Mouse (Mus musculus) cerebellum, adult 9-10 months (tissue): ENCODE results near the gene Ganc.

Experiments
- DNase-seq: peaks from one replicate; pipeline ENCODE4 v3.0.0; 2022

Gene Ganc

DNA sequence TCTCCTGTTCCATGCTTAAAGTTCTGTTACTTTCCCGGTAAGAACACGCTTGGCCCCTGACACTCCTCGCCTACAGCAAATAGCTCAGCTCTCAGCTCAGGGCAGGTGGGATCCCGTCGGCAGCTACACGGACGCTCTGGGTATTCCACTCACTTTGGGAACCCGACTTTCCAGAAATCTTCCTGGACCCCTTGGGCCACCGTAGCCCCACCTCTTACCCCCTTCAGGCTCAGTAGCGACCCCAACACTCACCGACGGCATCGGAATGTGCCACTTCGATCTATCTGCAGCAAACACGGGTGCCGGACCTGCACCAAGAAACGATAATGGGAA, at the start of gene Ganc:
Gene Ganc, plus strand, starts transcription at position 244 of the 333 bp plus-strand sequence.
- DNase-seq = no peak

DNA sequence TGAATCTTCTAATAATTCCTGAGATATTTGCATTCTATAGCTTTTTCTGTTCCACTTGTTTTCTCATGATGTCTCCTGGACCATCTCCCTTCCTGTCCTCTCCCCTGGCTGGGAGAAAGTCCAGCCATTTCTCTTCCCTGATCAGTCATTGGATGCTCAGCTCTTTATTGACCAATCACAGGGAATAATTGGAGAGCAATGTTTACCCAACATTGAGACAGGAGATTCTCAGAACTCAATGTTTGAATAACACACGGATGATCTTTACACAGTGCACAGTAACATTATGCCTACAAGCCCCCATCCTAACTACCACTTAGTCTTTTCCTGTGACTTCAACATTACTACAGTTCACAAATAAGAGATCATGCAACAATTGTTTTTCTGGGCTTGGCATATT, 43.3 kb upstream of the Ganc start:
- DNase-seq = no peak

DNA sequence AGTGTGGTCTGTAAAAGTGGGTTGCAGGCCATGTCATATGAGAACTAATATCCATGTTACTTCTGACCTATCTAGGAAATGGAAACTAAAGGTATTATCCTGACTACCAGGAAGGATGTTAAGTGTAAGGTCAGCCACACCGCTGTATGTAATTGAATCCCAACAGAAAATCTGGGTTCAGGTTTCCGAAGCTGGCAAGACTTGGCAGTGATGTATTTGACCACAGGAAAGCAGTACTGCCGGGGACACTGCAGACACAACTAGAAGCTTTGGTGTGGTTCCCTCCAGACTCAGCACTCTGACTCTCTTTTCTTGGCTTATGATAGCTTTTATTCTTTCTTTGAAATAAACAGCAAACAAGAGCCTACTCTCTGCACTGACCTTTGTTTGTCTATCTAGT, 37.2 kb upstream of the Ganc start:
- DNase-seq = no peak

DNA sequence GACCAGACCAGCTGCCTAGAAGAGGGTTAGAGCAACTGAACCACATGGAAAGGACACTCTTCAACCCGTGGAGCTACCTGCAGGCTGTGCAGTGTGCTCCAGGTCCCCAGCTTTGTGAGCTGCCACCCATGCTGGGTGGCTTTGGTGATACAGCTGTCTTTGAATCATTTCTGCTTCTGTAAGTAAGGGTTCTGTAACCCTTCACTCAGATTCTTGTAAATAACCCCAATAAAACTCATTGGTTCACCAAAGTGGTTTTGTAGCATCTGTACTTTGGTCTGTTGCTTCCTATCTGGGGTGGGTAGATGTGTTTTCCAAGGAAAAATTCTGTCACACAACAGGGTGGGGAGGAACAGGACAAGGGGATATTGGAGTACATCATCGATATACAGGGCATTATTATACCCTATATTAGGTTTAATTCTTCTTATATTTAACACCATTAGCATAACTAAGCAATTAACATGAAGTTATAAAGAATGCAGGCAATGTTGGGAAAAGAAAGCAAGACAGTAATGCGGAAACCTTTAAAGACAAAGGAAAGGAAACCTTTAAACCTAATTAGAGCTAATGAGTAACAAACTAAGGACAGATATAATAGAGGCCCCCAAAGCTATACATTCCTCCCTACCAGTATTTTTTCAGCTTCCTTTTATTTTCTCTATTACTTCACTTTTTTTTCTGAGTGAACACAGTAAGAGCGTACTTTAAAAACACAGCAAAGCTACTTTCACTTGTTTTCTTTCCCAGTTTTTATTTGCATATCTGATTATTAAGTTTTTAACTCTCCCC, 36.1 kb upstream of the Ganc start:
- DNase-seq = no peak

DNA sequence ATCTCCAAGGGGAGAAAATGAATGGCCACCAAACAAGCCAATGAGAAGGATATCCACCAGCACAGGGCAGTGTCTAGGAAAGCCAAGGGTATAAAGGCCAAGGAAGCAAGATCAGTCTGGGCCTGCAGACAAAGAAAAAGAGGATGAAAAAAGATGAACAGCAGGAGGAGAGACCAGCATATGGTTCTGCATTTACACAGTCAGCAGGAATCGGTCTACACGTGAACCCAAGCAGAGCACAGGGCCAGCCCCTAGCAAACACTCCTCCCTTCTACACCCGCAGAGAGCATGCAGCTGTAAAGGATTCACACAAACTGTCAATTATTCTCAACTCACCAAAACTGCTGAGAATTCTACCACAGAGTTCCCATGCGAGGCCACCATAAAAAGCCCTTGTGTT, 29.8 kb upstream of the Ganc start:
- peak; percentile 48 for DNase-seq

DNA sequence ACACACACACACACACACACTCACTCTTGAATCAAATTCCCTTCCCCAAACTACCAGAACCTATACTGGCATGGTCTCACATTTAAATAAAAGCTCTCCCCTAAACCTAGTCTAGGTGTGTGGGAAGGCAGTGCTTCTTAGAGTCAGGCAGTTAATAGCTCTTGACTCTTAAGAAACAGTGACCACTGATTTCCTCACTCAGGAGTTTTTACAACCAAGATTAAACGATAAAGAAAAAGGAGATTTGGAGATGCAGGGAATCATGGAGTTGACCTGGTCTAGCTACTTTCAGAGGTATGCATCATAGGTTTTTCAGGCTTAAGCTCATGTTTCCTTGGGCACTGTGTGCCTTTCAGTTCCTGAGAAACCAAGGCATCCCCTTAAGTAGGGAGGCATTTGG, 17.4 kb upstream of the Ganc start:
- no peak for DNase-seq

DNA sequence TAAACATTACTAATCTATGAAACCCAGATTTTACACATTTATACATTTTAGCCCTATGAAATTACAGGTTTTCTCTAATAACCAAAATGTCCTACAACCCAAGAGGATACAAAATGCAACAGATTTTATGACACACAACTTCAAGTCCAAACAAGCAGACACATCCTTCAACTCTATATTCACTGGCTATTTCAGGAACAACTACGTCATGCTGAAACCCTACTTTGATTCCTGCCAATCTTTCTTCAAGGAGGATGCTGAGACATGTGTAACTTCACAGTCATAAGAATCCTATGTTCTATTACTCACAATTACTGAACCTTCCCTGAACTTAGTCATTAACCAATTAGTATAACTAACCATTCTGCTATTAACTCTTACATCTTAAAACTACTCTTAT, 16.4 kb upstream of the Ganc start:
- no peak for DNase-seq

DNA sequence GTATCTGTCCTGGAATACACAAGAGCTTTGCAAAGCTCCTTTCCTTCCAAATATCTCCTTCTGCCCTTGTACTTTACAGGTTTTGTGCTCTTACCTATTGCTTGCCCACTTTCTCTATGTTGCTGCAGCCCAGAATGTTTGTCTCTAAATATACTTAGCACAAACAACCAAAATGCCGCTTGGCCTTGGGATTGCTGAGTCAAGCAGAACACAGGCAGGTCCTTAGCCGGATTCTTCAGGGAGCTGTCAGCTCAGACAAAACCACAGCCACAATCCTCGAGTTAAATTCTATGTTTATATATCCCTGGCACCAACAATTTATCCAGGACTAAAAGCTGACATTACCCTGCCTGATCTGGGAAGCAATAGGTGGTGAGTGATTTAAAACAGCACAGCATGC, 14.3 kb upstream of the Ganc start:
- DNase-seq = no peak

DNA sequence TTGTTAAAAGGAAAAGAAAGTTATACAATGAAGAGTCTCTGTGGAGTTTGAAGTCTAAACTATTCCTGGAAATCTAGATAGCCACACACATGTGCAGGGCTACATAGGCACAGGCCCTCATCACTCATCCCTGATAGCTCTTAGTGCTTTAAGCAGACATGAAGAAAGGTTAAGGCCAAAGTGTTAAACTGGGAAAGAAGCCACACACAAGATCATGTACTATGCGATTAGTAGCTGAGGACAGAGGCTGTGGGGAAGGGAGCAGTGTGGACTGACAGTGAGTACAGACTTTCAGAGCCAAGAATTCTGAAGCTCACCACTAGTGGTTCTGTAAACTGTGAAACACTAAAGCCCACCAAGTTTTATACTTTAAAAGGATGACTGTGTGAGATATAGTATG, 12.8 kb upstream of the Ganc start:
- DNase-seq = no peak

DNA sequence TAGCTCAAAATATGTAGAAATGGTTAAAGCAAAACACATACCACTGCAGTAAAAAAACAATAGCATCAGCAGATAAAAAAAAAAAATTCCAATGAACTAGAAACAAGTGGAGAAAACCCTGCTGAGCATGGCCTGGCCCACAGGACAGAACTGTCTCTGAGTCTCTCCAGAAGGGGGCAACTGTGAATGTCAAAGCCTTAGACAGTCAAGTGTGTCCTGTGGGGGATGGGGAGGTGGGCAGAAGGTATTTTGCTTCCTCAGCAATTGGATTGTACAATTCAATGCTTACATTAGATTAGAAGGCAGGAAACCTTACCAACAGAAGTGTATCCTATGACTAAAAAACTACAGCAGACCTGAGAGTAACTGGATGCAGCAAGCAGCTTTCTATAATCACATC, 11.3 kb upstream of the Ganc start:
- no peak for DNase-seq

DNA sequence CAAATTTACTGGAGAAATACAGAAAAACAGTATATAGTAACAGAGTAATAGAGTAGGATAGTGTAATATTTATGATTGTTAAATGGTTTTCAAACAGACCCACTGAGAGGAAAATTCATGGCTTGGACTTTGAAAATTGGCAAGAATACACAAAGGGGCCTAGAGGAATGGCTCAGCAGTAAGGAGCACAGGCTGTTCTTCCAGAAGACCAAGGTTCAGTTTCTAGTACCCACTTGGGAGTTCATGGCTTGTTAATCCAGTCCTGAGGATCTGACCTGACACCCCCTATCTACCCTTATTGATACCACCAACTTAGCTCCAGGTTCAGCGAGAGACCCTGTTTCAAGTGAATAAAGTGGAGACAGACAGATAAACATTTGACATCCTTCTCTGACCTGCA, 5.7 kb upstream of the Ganc start:
- no peak for DNase-seq

DNA sequence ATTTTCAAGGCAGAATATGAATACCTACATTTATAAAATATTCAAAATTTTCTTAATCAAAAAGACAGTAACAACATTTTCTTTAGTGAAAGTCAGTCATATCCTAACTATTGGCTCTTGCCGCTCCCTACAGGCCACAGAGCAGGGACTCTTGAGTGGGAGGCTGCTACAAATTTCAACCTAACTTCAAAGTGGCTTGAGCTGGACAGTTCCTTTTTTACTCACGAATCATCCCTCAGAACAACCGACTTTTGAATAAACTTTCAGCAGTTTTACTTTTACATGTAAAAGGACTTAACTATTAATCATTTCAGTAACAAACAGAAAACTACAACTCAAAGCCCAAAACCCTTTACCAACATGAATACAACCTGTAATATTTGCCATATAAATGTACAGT, 883 bp upstream of the Ganc start:
- no peak for DNase-seq

DNA sequence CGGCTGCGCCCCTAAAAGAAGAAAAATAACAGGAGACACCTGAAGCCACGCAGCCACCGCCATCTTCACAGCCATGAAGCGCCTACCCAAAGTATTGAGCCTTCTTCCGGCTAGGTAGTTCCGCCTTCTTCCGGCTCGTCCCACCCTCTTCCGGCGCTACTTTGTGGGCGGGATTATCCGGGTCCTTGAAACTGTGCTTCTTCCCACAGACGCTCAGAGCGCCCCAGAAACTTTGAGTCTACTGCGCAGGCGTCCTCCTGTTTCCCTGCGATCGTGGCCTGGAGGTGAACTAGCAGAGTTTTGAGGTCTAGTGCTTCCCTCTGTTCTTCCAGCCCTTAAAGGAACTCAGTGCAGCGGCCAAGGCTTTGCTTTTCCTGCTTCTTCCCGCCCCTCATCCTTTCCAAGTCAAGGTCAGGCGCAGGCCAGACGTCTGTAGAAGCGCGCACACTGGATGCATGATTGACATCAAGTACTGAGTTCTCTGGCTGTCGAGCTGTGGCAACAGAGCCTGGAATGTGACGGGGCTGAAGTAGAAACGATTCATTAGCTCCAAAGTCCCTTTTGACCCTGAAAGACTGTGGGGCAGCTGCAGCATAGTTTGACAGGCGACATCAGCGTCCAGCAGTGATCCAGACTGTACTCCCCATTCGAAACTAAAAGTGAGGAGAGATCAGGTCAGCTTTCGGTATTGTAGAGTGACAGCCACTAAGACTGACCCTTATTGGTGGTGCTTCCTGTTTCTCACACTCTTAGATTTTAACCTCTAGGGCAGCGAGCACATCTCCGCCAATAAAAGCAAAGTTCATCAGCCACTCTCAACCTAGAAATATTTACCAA, 508 bp downstream of the Ganc start, which contains the start of gene Tmem87a:
Gene Tmem87a, minus strand, starts transcription at position 128 of the 837 bp plus-strand sequence.
- peak; percentile 96 for DNase-seq

DNA sequence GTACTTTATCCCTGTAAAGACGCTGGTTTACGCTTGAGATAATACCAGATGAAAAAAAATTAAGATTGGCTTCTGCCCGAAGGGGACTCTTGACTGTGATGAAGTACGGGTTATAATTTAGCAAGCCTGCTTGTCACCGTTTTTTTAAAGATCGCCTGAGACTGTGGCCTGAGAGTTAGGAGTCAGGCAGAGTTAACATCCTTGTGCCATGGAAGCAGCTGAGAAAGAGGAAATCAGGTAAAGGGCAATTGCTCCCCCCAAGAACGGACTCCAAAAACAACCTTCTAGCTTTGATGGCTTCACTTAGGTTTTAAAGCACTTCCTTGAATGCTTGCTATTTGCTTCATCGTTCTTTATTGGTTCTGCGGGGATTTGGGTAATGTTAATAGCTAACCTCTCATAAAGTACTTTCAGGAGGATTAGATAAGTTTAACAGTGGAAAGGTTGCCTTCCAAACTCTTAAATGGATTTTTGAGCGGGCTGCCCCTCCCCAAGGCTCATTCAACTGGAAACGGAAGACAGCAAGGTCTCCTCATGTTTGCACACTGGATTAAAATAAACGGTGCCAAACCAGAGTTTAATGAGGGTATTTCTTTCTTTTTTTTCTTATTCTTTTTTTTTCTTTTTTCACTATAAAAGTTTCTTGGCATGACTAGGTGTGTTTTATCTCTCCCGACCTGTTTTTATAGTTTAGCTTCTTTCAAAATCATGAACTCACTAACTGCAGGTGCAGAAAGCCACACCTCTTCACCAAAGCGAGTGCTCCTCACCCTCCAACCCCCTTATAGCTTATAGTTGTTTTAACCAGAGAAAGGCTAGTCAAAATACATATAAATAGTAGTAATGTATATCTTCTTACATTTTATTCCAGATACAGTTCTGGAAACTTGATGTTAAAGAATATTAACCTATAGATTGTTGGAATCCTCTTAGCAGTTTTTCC, 1.4 kb downstream of the Ganc start:
- peak; percentile 27 for DNase-seq

DNA sequence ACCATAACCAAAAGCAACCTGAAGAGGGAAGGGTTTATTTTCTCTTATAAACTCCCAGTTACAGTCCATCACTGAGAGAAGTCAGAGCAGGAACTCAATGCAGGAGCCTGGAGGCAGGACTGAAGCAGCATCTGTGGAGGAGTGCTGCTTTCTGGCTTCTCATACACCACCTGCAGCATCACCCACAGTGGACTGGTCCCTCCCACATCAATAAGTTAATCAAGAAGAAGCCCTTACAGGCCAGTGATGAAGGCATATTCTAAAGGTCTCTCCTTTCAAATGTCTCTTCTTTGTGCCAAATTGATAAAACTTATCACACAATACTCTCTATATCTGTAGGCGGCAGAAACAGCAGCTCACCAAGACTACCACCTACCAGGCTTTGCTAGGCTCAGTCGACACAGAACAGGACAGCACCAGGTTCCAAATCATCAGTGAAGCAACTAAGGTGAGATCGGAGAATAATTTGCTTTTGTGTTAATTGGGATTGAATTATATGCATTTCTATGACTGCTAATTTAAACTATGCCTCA, 7.5 kb downstream of the Ganc start:
- no peak for DNase-seq

DNA sequence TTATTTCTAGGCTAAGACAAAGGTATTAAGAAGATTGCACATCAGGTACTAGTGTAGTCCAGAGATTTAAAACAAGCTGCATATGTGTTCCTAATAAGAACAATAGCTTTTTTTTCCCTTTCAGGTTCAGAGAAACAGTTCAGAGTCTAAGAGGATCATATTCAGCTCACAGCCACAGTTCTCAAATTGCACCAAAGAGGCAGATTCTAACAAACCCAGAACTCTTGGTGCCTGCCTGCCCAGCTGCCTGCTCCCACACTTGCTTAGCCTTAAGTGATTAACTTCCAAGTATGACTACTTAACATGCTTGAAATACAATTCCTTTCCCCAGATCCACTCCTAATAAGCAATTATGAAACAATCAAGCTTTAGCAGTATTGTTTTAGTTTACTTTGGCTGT, 10.4 kb downstream of the Ganc start:
- DNase-seq = no peak

DNA sequence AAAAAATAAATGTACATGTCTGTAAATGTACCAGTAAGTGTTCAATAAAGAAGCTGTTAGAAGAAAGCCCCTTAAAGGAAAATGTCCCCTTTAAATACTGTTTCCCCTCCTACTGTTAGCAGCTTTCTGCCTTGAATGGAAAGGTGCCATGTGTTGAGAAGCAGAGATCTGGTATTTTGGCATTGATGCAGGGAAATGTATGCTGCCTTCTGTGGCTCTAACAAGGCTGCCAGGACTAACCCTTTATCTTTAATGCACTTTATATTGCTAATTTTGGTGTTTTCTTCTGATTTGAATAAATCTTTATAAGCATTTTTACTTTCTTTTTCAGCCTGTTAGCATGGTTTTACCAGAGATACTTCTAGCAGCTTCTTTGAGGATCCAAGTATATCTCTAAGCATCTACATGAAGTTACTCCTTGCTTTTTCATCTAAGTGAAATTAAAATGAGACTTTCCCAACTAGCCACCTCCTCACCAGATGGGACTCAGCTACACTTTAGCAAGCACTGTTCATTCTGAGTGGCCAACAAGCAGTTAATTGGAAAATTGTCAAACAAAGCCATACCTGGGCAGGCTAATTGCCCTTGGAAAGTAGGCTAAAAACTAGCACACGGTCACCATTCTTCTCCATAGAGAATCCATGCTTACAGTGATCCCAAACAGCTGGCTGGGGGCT, 11.2 kb downstream of the Ganc start:
- DNase-seq = peak; percentile 87

DNA sequence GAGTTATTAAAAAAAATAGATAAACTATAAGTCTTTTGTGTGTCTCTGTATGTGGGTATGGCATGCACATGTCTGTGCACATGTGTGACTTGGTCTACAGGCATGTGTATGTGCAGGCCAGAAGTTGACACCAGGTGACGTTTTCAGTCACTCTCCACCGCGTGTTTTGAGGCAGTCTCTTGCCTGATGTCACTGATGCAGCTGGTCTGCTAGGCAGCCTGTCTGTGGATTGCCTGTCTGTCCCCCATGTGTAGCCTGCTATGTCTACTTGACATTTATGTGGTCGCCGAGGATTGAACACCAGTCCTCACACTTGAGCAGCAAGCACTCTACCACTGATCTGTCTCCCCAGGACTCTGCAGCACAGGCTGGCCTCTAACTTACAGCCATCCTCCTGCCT, 20.7 kb downstream of the Ganc start:
- no peak for DNase-seq

DNA sequence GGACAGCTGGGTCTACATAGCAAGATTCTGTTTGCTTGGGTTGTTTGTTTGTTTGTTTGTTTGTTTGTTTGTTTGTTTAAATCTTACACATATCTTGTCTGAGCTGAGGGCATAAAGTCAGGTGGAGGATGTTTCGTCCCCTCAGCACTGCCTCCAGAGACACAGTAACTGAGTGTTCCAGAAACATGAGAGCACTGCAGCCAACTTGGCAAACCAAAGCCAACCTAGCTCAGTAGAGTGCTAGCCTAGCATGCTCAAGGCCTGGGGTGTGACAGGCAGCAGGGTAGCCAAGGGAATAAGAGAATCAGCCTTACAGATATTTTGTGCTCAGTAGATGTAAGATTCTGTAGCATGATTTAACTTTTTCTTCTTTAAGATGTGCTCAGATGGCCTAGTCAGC, 40.8 kb downstream of the Ganc start:
- DNase-seq = no peak

DNA sequence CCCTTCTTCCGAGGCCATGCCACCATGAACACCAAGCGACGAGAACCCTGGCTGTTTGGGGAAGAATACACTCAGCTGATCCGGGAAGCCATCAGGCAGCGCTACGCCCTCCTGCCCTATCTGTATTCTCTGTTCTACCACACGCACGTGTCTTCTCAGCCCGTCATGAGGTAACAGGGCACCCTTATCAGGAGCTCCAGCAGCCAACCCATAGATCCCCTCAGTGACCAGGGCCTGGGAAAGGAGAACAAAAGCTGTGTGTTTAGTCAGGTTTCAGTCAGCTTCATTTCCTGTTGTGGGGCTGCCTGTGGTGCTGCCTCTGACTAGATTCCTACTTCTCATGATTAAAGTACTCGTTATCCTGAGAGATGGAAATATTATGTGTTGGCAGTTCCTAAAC, 42.7 kb downstream of the Ganc start:
- DNase-seq = no peak

DNA sequence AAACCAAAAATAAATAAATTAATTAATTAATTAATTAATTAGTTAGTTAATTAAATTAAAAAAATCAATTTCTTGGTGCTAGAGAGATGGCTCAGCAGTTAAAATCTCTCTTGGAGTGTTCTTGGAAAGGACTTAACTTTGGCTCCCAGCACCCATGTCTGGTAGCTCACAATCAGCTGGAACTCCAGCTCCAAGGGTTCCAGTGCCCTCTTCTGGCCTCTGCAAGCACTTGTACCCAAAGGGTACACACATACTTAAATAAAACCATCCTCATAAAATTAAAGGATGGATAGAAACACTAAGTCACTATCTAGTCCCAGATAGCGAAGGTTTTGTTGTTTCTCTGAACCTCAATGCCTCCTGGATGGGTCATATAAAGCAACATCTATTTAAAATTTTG, 43.6 kb downstream of the Ganc start:
- DNase-seq = no peak

DNA sequence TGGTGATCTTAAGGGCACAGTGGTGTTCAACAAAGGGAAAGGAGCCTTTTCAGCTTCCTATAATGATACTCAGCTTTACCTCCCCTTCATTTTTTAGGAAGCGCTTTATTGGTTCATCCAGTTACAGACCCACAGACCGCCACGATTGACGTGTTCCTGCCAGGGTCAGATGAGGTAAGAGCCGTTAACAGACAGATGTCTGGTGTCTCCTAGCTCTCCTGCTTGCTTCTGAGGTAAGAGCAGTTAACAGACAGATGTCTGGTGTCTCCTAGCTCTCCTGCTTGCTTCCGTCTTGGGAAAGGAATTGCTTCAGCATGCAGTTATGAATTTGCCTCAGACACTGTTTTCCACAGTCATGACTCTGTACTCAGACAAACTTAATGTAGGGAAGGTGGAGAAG, 47.0 kb downstream of the Ganc start:
- no peak for DNase-seq
